Mouse (Mus musculus): ENCODE data around the gene H2-T24.
A peak's percentile ranks its signal among the peaks of the same experiment; 100 is the strongest.
"Not testable (repeated sequence)": the region's sequence is repeated elsewhere in the genome, so short reads cannot be mapped to it uniquely, and the experiment has no call there.

H2-T24 gene

DNA sequence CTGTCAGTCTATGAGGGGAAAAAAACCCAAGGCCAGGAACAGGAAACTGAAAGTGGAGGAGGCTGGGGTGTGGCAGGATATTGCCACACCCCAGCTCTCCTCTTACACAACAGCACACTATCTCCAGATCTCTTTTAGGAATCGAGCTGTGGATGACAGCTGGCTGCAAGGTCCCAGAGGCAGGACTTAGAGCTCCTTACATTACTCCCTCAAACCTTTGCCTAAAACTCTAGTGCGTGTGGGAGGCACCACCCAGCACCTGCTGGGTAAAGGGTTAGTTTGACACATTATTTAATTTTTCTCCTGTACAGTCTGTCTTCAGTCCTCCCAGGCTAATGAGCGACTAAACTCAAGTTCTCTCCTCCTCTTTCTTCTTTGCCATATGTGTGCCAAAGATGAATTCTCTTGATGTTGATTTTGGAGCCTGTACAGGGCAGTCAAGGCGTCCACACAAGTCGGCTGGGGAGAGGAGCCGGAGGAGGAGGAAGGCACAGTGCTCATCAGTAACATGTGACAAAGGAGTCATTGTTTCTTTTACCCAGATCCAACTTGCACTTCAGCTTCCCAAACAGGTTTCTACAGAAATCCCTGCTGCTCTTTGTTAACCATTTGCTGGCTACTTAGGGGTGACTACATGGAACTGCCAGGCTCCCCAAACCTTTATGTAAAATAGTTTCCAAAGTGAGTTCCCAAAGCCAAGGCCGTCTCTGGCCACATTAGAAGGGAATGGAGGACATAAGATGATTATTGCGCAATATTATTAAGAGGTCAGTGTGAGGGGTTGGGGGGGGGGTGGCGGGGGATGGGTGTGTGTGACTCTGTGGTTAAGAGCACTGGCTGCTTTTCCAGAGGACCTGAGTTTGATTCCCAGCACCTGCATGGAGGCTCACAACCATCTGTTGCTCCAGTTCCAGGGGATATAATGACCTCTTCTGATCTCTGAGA lies 3.6 kb upstream of the H2-T24 start:
- peak; percentile 80 for DNase-seq (ENCODE audit: low read depth)

DNA sequence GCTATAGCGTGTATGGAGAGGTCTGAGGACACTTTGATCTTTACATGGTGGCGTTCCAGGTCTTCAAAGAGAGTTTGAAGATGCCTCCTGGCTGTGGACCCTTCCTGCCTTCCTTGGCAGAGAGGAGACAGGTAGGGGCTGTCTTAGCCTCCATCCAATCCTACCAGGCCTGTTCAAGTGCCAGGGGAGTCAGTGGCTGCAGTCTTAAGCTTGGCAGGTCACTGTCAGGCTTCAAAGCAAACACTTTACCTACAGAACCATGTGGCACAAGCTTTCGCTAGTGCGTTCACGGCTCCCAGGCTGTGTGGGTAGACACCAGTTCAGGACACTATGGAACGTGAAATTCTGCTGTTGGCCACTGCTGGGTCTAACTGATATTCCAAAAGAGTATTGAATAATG lies 2.6 kb upstream of the H2-T24 start:
- DNase-seq (ENCODE audit: low read depth), result no peak

DNA sequence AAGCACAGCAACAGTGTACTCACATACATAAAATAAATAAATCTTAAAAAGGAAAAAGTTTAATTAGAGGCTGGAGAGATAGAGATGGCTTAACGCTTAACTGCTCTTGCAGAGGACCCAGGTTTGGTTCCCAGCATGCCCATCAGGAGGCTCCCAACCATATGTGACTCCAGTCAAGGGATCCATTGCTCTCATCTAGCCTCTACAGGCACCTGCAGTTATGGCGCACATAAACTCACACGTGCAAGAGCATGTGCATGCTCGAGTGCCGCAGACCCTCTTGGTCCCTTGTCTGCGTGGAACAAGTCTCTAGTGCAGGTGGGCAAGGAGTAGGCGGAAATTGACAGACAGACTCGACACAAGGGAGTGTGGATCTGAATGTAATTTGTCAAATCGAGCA lies 1.7 kb upstream of the H2-T24 start:
- no peak for DNase-seq (ENCODE audit: low read depth)

DNA sequence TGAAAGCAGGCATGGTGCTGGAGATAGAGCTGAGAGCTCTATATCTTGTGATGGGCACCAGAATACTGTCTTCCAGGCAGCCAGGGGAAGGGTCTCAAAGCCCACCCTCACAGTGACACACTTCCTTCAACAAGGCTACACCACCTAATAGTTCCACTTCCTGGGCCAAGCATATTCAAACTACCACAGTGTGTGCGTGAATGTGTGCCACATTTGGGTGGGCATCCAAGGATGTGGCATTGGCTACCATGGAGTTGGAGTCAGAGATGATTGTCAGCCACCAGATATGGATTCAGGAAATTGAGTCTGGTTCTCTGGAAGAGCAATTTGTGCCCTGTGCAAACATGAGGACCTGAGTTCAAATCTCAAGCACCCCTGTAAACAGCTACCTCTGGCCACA lies 949 bp upstream of the H2-T24 start:
- DNase-seq (ENCODE audit: low read depth), result no peak

DNA sequence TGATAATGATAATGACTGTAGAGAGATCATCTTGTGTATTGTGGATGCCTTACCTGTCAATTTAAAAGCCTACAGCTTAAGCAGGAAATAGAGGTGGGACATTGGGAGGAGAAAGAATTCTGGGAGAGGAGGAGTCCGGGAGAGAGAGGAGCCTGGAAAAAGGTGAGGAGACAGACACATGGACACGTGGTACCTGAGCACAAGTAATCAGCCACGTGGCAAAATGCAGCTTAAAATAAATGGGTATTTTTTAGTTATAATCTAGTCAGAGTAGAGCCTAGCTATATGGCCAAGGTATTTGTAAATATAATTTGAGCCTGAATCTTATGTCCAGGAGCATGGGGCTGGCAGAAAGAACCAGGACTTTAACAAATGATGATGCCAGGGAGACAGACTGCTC lies 841 bp downstream of the H2-T24 start:
- DNase-seq (ENCODE audit: low read depth), result no peak

DNA sequence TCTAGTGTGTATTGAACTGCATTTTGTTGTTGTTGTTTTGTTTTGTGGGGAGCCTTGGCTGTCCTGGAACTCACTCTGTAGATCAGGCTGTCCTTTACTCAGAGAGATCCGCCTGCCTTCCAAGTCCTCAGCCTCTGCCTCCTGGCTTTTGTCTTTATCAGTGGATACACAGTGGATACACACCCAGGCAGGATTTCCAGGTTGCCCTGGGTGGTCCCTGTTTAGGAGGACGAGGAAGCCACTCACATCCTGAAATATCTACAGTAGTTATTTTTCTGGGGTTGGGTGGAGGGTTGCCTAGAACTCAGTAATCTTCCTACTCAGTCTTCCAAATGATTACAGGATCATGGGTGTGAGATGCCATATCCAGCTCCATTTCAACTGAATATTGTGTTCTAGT lies 1.4 kb downstream of the H2-T24 start:
- no peak for DNase-seq (ENCODE audit: low read depth)

DNA sequence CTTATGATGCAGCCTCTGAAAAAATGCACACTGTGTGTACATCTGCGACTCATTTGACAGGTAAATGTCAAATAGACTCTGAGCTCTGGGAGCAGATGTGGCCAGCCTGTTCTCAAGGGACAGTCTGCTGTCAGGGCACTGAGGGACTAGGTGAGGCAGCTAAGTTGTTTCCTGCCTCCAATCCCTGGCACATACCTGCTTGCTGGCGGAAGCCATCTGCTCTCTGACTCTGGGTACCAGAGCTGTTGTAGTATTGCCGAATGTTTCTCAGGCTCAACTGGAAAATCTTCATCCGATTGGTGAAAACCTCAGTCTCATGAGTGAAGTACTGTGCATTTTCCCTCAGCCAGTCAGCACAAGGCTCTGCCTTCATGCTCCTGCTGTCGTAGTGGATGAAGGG lies 3.3 kb downstream of the H2-T24 start:
- no peak for DNase-seq (ENCODE audit: low read depth)

DNA sequence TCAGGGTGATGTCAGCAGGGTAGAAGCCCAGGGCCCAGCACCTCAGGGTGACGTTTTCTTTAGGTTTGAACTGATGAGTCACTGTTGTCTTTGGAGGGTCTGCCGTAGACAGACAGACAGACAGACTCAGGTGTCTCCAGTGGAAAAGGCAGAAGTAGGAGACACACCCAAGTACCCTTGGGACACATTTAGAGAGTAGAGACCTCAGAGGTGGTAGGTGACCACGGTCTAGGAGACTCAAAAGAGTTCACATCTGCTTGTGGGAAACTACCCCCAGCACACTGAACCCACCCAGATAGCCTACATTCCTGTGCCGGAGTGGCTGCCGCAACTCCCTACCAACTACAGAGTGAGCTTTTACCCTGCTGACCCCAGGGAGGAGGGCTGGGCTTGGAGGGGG lies 5.4 kb downstream of the H2-T24 start:
- DNase-seq (ENCODE audit: low read depth), result peak; percentile 0

DNA sequence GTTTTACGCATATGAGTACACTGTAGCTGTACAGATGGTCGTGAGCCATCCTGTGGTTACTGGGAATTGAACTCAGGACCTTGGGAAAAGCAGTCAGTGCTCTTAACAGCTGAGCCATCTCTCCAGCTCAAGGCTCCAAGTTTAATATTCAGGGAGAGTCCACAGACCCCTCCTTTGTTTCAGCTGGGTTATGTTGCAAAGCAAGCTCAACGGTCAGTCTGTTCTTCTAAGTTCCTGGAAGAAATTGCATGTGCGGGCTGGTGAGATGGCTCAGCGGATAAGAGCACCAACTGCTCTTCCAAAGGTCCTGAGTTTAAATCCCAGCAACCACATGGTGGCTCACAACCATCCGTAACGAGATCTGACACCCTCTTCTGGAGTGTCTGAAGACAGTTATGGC lies 16.0 kb downstream of the H2-T24 start:
- not testable (repeated sequence) for DNase-seq (ENCODE audit: low read depth)

DNA sequence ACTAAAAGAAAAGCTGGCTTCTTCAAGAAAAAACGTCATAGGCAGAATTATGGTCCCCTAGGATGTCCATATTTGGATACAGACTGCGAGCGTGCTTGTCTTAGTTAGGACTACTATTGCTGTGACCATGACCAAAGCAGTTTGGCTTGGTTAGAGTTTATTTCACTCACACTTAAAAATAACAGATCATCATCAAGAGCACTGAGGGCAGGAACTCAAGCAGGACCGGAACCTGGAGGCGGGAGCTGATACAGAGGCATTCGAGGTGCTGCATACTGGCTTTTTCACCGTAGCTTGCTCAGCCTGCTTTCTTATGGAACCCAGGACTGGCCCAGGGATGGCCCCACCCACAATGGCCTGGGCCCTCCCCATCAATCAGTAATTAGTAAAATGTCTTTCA lies 17.0 kb downstream of the H2-T24 start:
- no peak for DNase-seq (ENCODE audit: low read depth)

DNA sequence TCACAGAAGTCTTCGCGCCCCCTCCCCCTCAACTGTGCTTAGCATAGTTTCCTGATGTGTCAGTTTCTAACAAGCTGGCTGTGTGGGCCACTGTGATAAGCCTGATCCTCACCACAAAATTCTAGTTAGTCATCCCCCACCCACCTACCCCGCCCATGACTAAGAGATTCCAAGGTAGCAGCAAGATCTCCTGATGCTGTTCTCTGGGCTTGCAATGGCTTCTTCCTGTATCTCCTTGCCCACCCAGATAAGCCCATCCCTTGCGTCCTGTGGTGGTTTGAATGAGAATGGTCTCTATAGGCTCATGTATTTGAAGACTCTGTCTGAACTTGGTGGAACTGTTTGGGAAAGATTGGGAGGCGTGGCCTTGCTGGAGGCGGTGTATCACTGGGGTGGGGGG lies 18.4 kb downstream of the H2-T24 start:
- peak; percentile 70 for DNase-seq (ENCODE audit: low read depth)

DNA sequence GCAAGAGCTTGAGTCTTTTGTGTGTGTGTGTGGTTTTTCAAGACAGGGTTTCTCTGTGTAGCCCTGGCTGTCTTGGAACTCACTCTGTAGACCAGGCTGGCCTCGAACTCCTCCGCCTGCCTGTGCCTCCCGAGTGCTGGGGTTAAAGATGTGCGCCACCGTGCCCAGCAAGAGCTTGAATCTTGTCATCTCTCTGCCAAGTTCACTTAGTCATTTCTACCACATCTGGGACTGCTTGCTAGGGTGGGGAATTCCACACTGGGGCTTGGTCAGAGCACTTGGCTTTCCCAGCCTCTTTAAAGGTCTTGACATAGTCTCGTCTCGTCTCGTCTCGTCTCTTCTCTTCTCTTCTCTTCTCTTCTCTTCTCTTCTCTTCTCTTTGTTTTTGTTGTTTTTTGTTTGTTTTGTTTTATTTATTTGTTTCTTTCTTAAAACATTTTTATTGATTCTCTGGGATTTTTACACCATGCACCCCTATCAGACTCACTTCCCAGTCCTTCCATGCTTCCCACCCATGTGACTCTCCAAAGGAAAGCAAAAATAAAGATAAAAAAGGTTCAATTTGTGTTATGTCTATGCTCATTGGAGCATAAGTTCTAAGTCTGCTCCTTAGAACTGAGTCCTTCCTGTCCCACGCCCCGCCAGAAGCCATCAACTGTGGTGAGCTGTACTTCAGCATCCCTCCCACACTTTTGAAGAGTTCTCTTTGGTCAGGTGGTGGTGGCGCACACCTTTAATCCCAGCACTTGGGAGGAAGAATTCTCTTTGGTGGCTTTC lies 19.1 kb downstream of the H2-T24 start:
- DNase-seq (ENCODE audit: low read depth), result peak; percentile 67

DNA sequence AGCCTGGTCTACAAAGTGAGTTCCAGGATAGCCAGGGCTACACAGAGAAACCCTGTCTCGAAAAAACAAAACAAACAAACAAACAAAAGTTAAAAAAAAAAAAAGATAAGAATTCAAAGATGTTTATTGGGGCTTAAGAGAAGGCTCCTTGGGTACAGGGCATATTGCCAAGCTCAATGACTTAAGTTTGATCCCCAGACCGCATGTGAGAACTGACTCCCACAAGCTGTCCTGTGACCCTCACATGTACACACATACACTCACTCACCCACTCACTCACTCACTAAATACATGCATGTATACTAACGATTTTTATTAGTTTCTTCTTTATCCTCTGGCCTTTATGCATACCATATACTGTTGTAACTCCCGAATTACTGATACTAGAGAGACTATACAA lies 20.0 kb downstream of the H2-T24 start:
- DNase-seq (ENCODE audit: low read depth), result no peak

DNA sequence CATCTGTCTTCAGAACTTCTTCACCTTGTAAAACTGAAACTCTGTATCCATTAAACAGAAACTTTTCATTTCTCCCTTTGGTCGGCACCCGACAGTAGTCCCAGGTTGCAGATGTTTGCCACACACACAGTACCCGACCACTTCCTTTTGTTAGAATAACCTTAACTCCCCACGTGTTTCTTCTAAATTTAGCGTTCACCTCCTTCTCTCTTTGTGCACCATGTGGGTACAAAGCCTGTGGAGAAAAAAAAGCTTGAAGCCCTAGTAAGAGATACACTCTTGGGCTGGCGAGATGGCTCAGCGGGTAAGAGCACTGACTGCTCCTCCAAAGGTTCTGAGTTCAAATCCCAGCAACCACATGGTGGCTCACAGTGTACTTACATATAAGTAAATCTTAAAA lies 21.0 kb downstream of the H2-T24 start:
- DNase-seq (ENCODE audit: low read depth), result no peak

DNA sequence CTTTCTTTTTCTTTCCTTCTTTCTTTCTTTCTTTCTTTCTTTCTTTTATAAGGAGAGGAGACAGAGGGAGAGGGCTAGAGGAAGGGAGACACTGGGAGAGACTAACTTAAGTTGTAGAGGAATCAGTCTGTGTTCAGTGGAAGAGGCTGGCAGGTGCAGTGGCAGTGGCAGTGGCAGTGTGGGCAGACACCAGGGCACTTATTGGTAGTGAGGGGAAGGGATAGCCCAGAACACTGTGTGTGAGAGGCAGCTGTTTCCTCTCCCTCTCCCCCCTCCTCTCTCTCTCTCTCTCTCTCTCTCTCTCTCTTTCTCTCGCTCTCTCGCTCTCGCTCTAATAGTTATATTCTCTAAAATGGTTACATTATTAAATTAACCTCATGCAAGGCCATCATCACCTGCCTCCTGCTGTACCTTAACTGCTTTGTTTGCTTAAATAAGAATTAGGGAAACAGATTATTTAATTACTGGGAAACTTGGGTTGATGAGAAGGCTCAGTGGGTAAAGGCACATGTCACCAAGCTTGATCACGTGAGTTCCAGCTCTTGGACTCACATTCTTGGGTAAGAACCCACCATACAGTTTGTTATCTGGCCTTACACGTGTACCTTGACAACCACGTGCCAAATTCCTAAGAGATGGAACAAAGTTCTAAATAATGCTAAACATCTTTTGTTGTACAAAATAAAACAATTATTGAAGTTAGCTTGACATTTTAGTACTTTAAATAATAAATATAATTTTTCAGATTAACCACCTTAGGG lies 21.6 kb downstream of the H2-T24 start:
- DNase-seq (ENCODE audit: low read depth), result no peak

DNA sequence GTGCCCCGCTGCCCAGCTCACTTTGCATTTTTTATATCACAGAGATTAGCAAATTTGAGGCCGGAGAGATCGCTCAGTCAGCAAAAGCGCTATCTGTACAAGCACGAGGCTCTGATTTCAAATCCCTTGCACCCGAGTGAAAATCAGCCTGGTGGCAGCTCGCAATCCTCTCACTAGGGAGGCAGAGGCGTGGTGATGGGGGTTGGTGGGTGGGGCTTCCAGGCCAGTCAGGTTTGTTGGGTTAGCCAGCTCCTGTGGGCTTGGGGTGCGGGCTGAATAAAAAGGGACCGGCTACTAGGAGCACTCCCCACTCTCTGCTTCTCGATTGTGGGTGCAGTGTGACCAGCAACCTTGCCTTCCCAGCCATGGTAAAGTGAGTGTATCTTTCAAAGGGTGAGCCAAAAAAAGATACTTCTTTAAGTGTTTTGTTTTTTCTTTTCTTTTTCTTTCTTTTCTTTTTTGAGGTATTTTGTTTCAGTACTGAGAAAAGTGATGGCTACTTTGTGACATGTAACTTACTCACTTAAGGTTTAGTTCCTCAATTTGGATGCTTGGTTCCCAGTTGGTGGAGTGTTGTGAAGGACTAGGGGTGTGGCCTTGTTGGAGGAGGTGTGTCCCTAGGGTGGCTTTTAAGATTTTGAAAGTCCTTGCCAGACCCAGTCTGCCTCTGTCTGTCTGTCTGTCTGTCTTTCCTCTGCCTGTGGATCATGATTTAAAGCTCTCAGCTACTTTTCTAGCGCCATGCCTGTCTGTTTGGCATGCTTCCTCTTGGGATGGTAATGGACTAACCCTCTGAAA lies 22.4 kb downstream of the H2-T24 start:
- DNase-seq (ENCODE audit: low read depth), result peak; percentile 46

DNA sequence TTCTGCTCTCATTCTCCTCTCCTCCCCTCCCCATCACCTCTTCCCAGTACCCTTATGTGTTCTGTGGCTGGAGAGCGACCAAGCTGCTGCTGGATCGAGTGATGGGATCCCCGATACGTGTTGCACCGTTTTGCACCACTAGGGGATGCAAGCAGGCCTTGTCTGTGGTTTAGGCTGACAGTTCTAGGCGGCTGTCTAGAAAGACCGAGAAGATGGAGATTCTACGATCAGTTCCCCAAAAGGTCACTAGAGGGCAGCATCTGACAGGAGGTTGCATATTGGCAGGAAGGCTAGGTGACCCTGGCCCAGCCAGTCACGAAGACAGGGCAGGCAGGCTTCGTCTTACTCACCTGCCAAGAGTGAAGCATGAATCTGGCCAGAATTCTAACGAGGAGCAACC lies 23.4 kb downstream of the H2-T24 start:
- peak; percentile 99 for DNase-seq (ENCODE audit: low read depth)

DNA sequence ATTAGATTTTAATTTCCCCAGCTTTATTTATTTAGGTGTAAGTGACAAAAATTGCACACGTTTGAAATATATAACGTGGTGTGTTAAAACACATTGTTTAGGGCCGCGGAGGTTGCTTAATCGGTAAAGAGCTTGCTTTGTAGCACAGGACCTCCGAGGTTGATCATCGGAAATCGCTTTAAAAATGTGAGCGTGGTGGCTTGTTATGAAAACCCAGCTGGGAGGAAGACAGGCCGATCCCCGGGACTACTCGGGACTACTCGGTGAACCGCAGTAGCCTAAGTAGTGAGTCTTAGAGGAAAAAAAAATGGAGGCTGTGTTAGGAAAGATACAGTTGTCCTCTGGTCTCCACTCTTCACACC lies 25.5 kb downstream of the H2-T24 start:
- peak; percentile 15 for DNase-seq (ENCODE audit: low read depth)

DNA sequence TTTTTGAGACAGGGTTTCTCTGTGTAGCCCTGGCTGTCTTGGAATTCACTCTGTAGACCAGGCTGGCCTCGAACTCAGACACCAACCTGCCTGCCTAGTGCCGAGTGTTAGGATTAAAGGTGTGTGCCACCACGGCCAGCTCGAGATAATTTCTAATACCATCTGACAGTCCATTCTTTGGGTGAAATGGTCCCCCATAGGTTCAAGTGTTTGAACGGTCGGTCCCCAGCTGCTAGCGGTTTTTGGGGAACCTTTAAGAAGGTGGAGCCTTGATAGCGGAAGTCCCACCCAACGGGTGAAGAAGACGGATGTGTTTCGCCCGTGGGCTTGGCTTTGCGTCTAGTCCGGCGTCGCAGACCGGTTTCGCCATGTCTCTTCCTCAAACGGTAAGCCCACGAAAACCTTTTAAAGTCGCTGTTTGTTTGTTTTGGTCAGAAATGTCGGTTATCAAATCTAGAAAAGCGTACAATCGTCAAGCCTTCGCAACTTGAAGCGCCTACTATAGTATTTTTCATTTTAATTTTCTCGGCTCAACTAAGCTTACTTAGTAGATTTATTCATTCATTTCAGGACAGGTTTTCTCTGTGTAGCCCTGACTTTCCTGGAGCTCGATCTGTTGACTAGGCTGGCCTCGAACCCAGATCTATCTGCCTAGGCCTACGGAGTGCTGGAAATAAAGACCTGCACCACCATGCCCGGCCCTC lies 26.0 kb downstream of the H2-T24 start:
- DNase-seq (ENCODE audit: low read depth), result peak; percentile 93

DNA sequence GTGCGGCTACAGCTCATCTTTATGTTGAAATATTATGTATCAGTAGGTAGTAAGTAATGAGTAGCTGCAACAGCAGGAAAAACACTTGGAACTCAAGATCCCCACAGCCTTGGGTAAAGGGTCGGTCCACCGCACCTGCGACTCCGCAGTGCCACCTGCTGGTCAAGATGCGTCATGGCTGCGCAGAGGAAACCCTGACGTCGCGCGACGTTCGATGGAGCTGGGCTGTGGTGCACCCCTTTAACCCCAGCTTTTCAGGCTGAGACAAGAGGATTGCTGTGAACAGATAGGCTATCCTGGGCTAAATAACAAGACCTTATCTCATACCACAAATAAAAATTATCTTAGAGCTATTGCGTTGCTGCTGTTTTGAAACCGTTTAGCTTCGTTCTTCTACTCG lies 26.7 kb downstream of the H2-T24 start:
- peak; percentile 93 for DNase-seq (ENCODE audit: low read depth)

DNA sequence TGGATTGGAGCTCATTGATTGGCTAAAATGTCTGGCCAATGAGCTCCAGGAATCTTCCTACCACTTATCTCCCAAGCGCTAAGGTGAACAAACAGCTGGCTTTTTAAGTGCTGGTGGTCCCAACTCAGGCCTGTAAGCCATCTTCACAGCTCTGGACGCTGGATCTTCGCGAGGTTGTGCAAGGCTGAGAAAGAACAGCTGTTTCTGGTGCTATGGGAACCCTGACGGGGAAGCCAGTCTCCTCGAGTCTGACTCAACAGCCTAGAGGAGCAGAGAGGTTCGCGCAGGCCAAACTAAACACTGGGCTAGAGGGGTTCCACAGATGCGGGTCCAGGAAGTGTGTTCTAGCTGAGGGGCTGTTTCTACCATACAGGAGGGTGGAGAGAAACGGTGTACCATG lies 28.6 kb downstream of the H2-T24 start:
- DNase-seq (ENCODE audit: low read depth), result peak; percentile 40
